Mouse (Mus musculus) midbrain, embryonic 11.5 days (tissue): Measurements from ENCODE around the gene Rbm24. TPM values are rescaled to one million over a fixed set of nuclear protein-coding genes. Genes with fewer than 3 reads are reported as not detected.

Experiments
- ATAC-seq: fragments of 200-750 bp; cut with Nextera tagmentation; 2 replicates; pipeline ENCODE4 v1.8.0; 2017; ENCODE audit warnings: moderate TSS enrichment, moderate library complexity; ENCODE audit not compliant: low FRiP score
- DNase-seq: peaks from one replicate; pipeline ENCODE4 v3.0.0; 2015; ENCODE audit warnings: low spot score; ENCODE audit errors: missing footprints
- H3K27ac ChIP-seq: fragments of 300-500 bp; sonication (generic); 2 replicates; pipeline ENCODE4 v1.5.1; 2014; ENCODE audit warnings: low read depth, low read length
- H3K27me3 ChIP-seq: fragments of 300-500 bp; sonication (generic); 2 replicates; pipeline ENCODE4 v1.6.1; 2014; ENCODE audit warnings: mild to moderate bottlenecking, low read length, moderate library complexity, mixed read lengths; ENCODE audit not compliant: control insufficient read depth, insufficient read depth
- H3K36me3 ChIP-seq: fragments of 300-500 bp; sonication (generic); 2 replicates; pipeline ENCODE4 v1.6.1; 2014; ENCODE audit warnings: mild to moderate bottlenecking, low read length, moderate library complexity, mixed read lengths; ENCODE audit not compliant: control insufficient read depth, insufficient read depth
- H3K4me1 ChIP-seq: fragments of 300-500 bp; sonication (generic); 2 replicates; pipeline ENCODE4 v1.6.1; 2014; ENCODE audit warnings: low read length; ENCODE audit not compliant: control insufficient read depth, insufficient read depth
- H3K4me2 ChIP-seq: fragments of 300-500 bp; sonication (generic); 2 replicates; pipeline ENCODE4 v1.6.1; 2014; ENCODE audit warnings: mild to moderate bottlenecking, moderate library complexity
- H3K4me3 ChIP-seq: fragments of 300-500 bp; sonication (generic); 2 replicates; pipeline ENCODE4 v1.5.1; 2014; ENCODE audit warnings: low read depth, low read length
- H3K9ac ChIP-seq: fragments of 300-500 bp; sonication (generic); 2 replicates; pipeline ENCODE4 v1.6.1; 2014; ENCODE audit warnings: low read length
- H3K9me3 ChIP-seq: fragments of 300-500 bp; sonication (generic); 2 replicates; pipeline ENCODE4 v1.6.1; 2016; ENCODE audit warnings: low read length; ENCODE audit not compliant: control insufficient read depth
- WGBS: fragments of 180-500 bp; shearing (Covaris S2); extraction: QIAGEN DNeasy Blood & Tissue Kit; methylation state at CpG from one replicate; pipeline ENCODE4 v1.1.7; 2014; 5-methylcytosine and 5-hydroxymethylcytosine counted together
- polyA plus RNA-seq: library from polyadenylated mRNA; unstranded; fragments of >200 nt; fragmentation: Nextera tagmentation; extraction: Ambion mirVana; gene quantifications from 2 replicates; pipeline ENCODE4 v1.2.1, GENCODE M21; 2014

Gene Rbm24
- polyA plus RNA-seq, 1 experiment from 2014 or later = 3.9 TPM

- Histone ChIP-seq H3K9ac (no peak overlapping the region), H3K9me3 (no peaks in the 10 kb centered on the region), H3K4me2 (no peak overlapping the region), H3K4me3 (no peak overlapping the region), H3K36me3 (peaks cover 7% of the 10 kb centered on the region; the same call in 1 of the 2 replicates), H3K4me1 (peaks cover 4% of the 10 kb centered on the region; the same call in 1 of the 2 replicates), H3K27me3 (no peaks in the 10 kb centered on the region), H3K27ac (no peak overlapping the region)
- 93% methylated on average over 8 of the region's 8 CpGs for WGBS
- DNase-seq (no peak), ATAC-seq (no peak)
Observed at GRCm38 (mm10) chr13:46424376-46424775, 6.1 kb downstream of the Rbm24 start.

- ATAC-seq = no peak
- Histone ChIP-seq H3K9me3 (no peaks in the 10 kb centered on the region), H3K27me3 (no peaks in the 10 kb centered on the region), H3K4me3 (no peak overlapping the region), H3K36me3 (peaks cover 10% of the 10 kb centered on the region), H3K4me1 (no peaks in the 10 kb centered on the region), H3K9ac (no peak overlapping the region), H3K27ac (no peak overlapping the region), H3K4me2 (no peak overlapping the region)
- DNase-seq = no peak
- 86% methylated on average over 6 of the region's 6 CpGs for WGBS
Observed at GRCm38 (mm10) chr13:46426651-46427269, 8.5 kb downstream of the Rbm24 start.

GRCm38 (mm10) chr13:46428964-46429363, 10.7 kb downstream of the Rbm24 start:
- Histone ChIP-seq H3K27ac (no peak overlapping the region), H3K4me1 (0 out of 2 replicates have a peak, but pooled peaks cover 2% of the 10 kb centered on the region), H3K4me3 (no peak overlapping the region), H3K36me3 (peaks cover 10% of the 10 kb centered on the region), H3K27me3 (no peaks in the 10 kb centered on the region), H3K9ac (no peak overlapping the region), H3K9me3 (no peaks in the 10 kb centered on the region), H3K4me2 (no peak overlapping the region)
- ATAC-seq (no peak), DNase-seq (no peak)
- 82% methylated on average over 22 of the region's 22 CpGs for WGBS

- Histone ChIP-seq H3K9me3 (no peaks in the 10 kb centered on the region), H3K9ac (no peak overlapping the region), H3K4me1 (peaks cover 2% of the 10 kb centered on the region; the same call in 1 of the 2 replicates), H3K36me3 (peaks cover 10% of the 10 kb centered on the region), H3K27me3 (no peaks in the 10 kb centered on the region), H3K4me2 (no peak overlapping the region), H3K27ac (no peak overlapping the region), H3K4me3 (no peak overlapping the region)
- DNase-seq (no peak), ATAC-seq (no peak)
- WGBS = 91% methylated on average over 11 of the region's 11 CpGs
Observed at GRCm38 (mm10) chr13:46429866-46430265, 11.6 kb downstream of the Rbm24 start.

GRCm38 (mm10) chr13:46433880-46434560, 15.8 kb downstream of the Rbm24 start:
- Histone ChIP-seq H3K27me3 (no peaks in the 10 kb centered on the region), H3K36me3 (peaks cover 7% of the 10 kb centered on the region), H3K9ac (no peak overlapping the region), H3K27ac (no peak overlapping the region), H3K4me3 (no peak overlapping the region), H3K4me2 (peak overlapping the region; percentile 1; the same call in 1 of the 2 replicates), H3K4me1 (peaks cover 2% of the 10 kb centered on the region; the same call in 1 of the 2 replicates), H3K9me3 (no peaks in the 10 kb centered on the region)
- WGBS = 12% methylated on average over 8 of the region's 8 CpGs
- DNase-seq (peak; percentile 92), ATAC-seq (0 out of 2 replicates have a peak, but pooled peaks have one; percentile 14)

GRCm38 (mm10) chr13:46438960-46439359, 20.7 kb downstream of the Rbm24 start:
- no peaks in the 10 kb centered on the region for H3K27me3 ChIP-seq
- DNase-seq (no peak), ATAC-seq (no peak)
- no peak overlapping the region for H3K27ac ChIP-seq
- H3K4me3 ChIP-seq = no peak overlapping the region
- no peak overlapping the region for H3K9ac ChIP-seq
- no peaks in the 10 kb centered on the region for H3K9me3 ChIP-seq
- H3K4me2 ChIP-seq = no peak overlapping the region
- WGBS = 83% methylated on average over 6 of the region's 6 CpGs
- H3K4me1 ChIP-seq = no peaks in the 10 kb centered on the region; the same call in 1 of the 2 replicates
- H3K36me3 ChIP-seq = no peaks in the 10 kb centered on the region

GRCm38 (mm10) chr13:46444021-46444420, 25.8 kb downstream of the Rbm24 start:
- Histone ChIP-seq H3K4me2 (no peak overlapping the region), H3K36me3 (no peaks in the 10 kb centered on the region), H3K27ac (no peak overlapping the region), H3K4me1 (no peaks in the 10 kb centered on the region), H3K9ac (no peak overlapping the region), H3K27me3 (no peaks in the 10 kb centered on the region), H3K4me3 (no peak overlapping the region), H3K9me3 (no peaks in the 10 kb centered on the region)
- 55% methylated on average over 7 of the region's 7 CpGs for WGBS
- ATAC-seq = no peak
- DNase-seq = no peak

- no peak overlapping the region for H3K9ac ChIP-seq
- DNase-seq = no peak
- H3K4me2 ChIP-seq = no peak overlapping the region
- no peak for ATAC-seq
- no peaks in the 10 kb centered on the region for H3K4me1 ChIP-seq
- no peaks in the 10 kb centered on the region for H3K9me3 ChIP-seq
- H3K4me3 ChIP-seq = no peak overlapping the region
- H3K27ac ChIP-seq = no peak overlapping the region
- H3K36me3 ChIP-seq = no peaks in the 10 kb centered on the region
- 90% methylated on average over 6 of the region's 6 CpGs for WGBS
- H3K27me3 ChIP-seq = no peaks in the 10 kb centered on the region
Observed at GRCm38 (mm10) chr13:46446062-46446461, 27.8 kb downstream of the Rbm24 start.

GRCm38 (mm10) chr13:46448276-46448675, 30.0 kb downstream of the Rbm24 start:
- H3K36me3 ChIP-seq = no peaks in the 10 kb centered on the region
- no peaks in the 10 kb centered on the region for H3K9me3 ChIP-seq
- H3K4me1 ChIP-seq = no peaks in the 10 kb centered on the region
- DNase-seq = no peak
- no peak overlapping the region for H3K9ac ChIP-seq
- ATAC-seq = no peak
- WGBS = 87% methylated on average over 2 of the region's 2 CpGs
- no peak overlapping the region for H3K4me3 ChIP-seq
- no peak overlapping the region for H3K27ac ChIP-seq
- H3K4me2 ChIP-seq = no peak overlapping the region
- no peaks in the 10 kb centered on the region for H3K27me3 ChIP-seq
